Mouse (Mus musculus): ENCODE data around the gene Akap6. TPM values are rescaled to one million over a fixed set of nuclear protein-coding genes. Genes with fewer than 3 reads are reported as not detected.

Gene Akap6
- polyA plus RNA-seq, 1 experiment from 2014 or later: 0.05 TPM

DNA sequence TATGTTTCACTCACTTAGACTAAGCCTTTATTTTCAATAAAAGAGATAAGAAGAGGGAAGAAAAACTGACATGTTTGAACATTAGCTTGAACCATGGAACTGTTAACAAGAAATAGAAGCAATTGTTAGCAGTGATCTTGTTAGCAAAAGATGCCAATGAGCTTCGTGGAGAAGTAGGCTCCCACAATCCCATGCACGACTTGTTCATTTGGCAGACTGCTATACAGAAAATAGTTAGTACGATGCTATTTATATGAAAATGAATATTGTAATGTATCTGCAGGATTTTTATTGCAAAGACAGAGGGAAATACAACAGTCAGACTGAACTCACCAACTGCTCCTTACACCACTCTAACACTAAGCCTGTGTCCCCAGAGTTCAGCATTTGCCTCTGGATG is 162.7 kb downstream of the Akap6 start:
- H3K36me3 ChIP-seq: no peaks in the 10 kb centered on the region
- ATAC-seq: no peak
- WGBS (ENCODE audit: insufficient replicate concordance): 68% methylated on average over 3 of the region's 3 CpGs
- no peak overlapping the region for H3K27ac ChIP-seq
- no peaks in the 10 kb centered on the region for H3K4me1 ChIP-seq
- H3K4me3 ChIP-seq: no peak overlapping the region
- no peaks in the 10 kb centered on the region for H3K27me3 ChIP-seq (replicated peaks)
- no peaks in the 10 kb centered on the region for H3K9me3 ChIP-seq (replicated peaks)
- no peak overlapping the region for H3K9ac ChIP-seq
- no peak overlapping the region for H3K4me2 ChIP-seq

DNA sequence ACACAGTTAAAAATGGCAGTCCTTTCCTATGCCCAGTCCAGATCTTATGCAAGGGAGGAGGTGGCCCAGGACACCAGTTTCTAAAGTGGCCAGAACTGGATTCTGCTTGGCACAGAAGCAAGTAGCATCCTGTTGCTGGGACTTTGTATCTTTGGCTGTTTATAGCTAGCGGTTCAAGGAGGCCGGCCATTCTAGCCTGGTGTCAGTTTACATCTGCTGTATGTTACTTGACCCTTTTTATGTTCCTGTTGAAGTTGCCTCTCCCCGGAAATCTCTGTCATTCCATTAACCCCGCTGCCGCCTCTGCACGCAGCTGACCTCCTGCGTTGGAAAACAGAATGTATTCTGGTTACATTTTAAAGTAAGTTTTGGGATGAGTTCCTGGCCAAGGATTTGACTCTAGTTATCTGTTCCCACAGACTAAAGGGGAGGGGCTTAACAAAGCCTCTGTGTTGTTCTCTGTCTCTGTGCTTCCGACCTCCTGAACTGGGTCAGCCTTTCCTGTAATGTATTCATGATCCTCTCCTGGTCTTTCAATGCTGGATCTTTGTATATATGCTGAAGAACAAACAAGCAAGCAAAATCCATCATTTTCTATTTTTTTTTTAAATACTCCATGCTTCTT is 168.9 kb downstream of the Akap6 start:
- H3K4me2 ChIP-seq: no peak overlapping the region
- H3K4me1 ChIP-seq: no peaks in the 10 kb centered on the region
- WGBS (ENCODE audit: insufficient replicate concordance): 47% methylated on average over 8 of the region's 8 CpGs
- no peak overlapping the region for H3K9ac ChIP-seq
- H3K36me3 ChIP-seq: no peaks in the 10 kb centered on the region
- ATAC-seq: no peak
- H3K4me3 ChIP-seq: no peak overlapping the region
- H3K27ac ChIP-seq: no peak overlapping the region
- H3K27me3 ChIP-seq (replicated peaks): no peaks in the 10 kb centered on the region
- no peaks in the 10 kb centered on the region for H3K9me3 ChIP-seq (replicated peaks)

DNA sequence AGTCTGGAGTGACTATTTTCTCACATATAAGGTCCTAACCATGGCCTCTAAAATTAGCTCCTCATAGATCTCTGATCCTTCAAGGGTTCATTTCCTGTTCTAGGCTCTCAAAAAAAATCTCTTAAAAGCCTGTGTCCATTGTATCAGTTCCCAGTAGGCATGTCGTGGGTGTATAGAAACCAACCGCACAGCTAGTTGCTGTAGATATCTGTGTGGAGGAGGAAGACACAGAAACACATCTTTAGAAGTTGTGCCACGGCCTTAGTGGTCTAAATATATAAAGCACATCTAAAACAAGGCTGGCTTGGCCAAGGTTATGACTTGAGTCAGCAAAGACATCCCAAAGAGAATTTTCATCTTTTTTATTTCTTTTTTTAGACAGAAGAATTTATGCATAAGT is 172.4 kb downstream of the Akap6 start:
- H3K27me3 ChIP-seq (replicated peaks): no peaks in the 10 kb centered on the region
- H3K4me1 ChIP-seq: 0 out of 2 replicates have a peak, but pooled peaks cover 3% of the 10 kb centered on the region
- 48% methylated on average over 3 of the region's 3 CpGs for WGBS (ENCODE audit: insufficient replicate concordance)
- H3K4me2 ChIP-seq: no peak overlapping the region
- no peaks in the 10 kb centered on the region for H3K9me3 ChIP-seq (replicated peaks)
- no peak for ATAC-seq
- no peak overlapping the region for H3K27ac ChIP-seq
- no peaks in the 10 kb centered on the region for H3K36me3 ChIP-seq
- no peak overlapping the region for H3K9ac ChIP-seq
- H3K4me3 ChIP-seq: no peak overlapping the region

DNA sequence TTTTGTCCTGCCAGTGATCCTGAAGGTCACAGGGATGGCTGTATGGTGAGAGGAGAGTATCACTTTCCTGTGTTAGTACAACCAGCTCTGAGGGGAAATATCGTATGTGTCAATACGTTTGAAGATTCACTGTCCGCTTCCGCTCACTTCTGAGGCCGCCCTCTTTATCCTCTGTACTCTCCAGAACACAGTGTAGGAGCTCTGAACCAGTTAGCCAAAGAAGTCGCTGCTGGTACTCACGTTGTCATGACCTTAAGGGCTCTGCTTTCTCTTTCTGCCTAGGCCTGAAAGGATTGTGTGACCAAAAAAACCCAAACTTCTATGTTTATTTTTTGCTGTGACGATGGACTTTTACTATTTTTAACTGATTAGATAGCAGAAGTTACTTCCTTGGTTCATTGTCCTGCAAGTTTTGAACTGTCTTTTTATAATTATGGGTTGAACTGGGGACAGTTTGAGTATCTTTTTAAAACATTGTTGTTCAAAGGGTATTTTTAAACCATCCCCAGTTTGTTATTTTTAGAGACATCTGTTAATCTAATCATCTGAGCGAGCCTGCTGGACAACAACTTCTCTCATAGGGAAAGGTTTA is 175.2 kb downstream of the Akap6 start:
- ATAC-seq: no peak
- H3K9me3 ChIP-seq (replicated peaks): no peaks in the 10 kb centered on the region
- 62% methylated on average over 9 of the region's 9 CpGs for WGBS (ENCODE audit: insufficient replicate concordance)

DNA sequence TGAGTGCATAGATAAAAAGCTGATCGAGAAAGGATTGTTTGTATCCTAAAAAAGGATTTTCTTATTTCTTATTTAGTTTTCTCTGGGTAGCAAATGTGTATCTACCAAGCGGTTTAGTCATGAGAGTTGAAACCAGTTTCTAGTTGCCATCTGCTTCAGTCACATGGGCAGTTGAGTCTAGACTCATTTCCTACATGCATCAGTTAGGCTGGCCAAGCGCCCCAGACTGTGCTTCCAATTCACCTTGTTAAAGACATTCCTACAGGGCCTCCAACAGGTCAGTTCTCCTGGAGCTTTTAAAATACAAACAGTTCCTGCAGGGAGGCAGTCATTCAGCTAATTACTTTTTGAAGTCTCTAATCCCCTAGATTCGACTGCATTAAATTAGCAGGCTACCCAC is 176.9 kb downstream of the Akap6 start:
- no peak overlapping the region for H3K27ac ChIP-seq
- H3K4me3 ChIP-seq: no peak overlapping the region
- no peak for ATAC-seq
- H3K27me3 ChIP-seq (replicated peaks): no peaks in the 10 kb centered on the region
- H3K9me3 ChIP-seq (replicated peaks): no peaks in the 10 kb centered on the region
- H3K4me2 ChIP-seq: no peak overlapping the region
- no peak overlapping the region for H3K9ac ChIP-seq
- H3K36me3 ChIP-seq: no peaks in the 10 kb centered on the region
- 57% methylated on average over 4 of the region's 4 CpGs for WGBS (ENCODE audit: insufficient replicate concordance)
- 0 out of 2 replicates have a peak, but pooled peaks cover 3% of the 10 kb centered on the region for H3K4me1 ChIP-seq

More for the DNA sequence above, 175.2 kb downstream of the Akap6 start:
- Histone ChIP-seq H3K4me2 (no peak overlapping the region), H3K36me3 (no peaks in the 10 kb centered on the region), H3K27ac (no peak overlapping the region), H3K4me1 (0 out of 2 replicates have a peak, but pooled peaks cover 3% of the 10 kb centered on the region), H3K4me3 (no peak overlapping the region), H3K27me3 (replicated peaks) (no peaks in the 10 kb centered on the region), H3K9ac (no peak overlapping the region)

DNA sequence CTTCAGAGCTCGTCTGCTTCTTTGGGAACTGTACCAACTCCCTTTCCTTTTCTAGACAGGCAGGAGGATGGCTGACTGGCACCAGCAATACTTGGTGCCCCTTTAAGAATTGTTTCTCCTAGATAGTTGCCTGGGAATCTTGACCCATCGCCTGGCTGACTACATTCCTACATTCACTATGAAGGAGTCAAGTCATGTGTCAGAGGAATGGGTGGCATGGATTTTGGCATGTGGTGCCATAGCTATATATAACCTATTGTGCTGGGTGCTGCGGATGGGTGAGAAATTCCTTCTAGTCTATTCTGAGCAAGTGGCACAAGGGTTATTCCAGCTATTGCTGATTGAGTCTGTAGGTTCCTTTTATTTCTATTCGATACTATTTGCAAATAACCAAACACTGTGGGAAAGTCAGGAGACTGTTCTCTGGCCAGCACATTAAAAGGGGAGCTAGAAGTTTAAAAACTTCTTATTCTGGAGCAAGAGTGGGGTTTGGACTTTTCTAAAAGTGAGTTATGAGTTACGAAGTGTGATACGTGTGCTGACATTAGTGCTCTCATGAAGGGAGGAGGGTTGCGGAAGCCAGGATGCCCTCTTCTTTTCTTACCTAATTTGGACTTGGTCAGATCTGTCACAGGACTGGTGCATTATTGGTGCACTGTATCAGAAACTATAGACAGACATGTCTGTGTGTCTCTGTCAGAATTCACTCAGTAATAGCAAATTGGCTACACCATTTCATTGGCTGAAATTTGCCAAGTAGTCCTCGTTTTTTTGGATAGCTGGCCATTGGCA is 178.0 kb downstream of the Akap6 start:
- no peaks in the 10 kb centered on the region for H3K27me3 ChIP-seq (replicated peaks)
- H3K9ac ChIP-seq: no peak overlapping the region
- 0 out of 2 replicates have a peak, but pooled peaks cover 3% of the 10 kb centered on the region for H3K4me1 ChIP-seq
- H3K27ac ChIP-seq: no peak overlapping the region
- H3K36me3 ChIP-seq: no peaks in the 10 kb centered on the region
- H3K4me3 ChIP-seq: no peak overlapping the region
- no peak overlapping the region for H3K4me2 ChIP-seq
- 72% methylated on average over 8 of the region's 8 CpGs for WGBS (ENCODE audit: insufficient replicate concordance)
- ATAC-seq: no peak
- no peaks in the 10 kb centered on the region for H3K9me3 ChIP-seq (replicated peaks)

DNA sequence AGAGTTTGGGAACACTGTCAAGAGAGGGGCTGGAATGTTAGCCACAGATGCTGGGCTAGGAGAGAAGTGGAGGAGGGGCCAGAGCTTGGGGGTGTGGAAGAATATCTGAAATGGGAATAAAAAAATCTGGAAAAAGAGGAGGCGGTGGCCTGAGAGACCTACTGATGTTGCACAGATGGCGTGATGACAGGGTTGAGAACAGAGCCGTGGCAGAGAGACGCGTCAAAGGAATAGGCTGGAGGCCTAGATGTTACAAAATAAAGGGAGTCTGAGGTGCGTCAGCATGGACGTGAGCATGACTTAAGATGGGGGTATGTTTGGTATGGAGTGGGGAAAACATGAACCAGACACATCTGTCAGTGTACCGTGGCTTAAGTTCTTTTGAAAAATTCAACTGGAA is 180.1 kb downstream of the Akap6 start:
- Histone ChIP-seq H3K36me3 (no peaks in the 10 kb centered on the region), H3K9me3 (replicated peaks) (no peaks in the 10 kb centered on the region), H3K9ac (no peak overlapping the region), H3K27ac (no peak overlapping the region), H3K27me3 (replicated peaks) (no peaks in the 10 kb centered on the region), H3K4me2 (no peak overlapping the region), H3K4me3 (no peak overlapping the region), H3K4me1 (0 out of 2 replicates have a peak, but pooled peaks cover 3% of the 10 kb centered on the region)
- 73% methylated on average over 8 of the region's 8 CpGs for WGBS (ENCODE audit: insufficient replicate concordance)
- ATAC-seq: no peak

DNA sequence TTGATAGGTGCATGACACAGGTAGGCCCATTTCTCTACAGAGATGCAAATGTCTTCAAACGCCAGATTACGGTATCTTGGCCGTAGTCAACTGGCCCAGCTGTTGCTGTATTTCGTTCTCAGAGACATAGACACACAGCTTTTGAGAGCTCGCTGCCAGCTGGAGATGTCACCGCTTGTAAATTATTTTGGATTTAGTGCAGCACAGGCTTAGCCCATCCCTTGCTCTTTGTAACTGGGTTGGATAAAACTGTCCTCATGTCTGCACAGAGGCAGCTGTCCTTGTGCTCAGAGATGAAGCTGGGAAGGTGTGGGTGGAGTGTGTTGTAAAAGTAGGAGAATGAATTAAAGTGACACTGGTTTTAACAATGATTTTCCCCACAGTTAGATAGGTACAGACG is 193.3 kb downstream of the Akap6 start:
- no peaks in the 10 kb centered on the region for H3K4me1 ChIP-seq
- H3K27me3 ChIP-seq (replicated peaks): no peaks in the 10 kb centered on the region

DNA sequence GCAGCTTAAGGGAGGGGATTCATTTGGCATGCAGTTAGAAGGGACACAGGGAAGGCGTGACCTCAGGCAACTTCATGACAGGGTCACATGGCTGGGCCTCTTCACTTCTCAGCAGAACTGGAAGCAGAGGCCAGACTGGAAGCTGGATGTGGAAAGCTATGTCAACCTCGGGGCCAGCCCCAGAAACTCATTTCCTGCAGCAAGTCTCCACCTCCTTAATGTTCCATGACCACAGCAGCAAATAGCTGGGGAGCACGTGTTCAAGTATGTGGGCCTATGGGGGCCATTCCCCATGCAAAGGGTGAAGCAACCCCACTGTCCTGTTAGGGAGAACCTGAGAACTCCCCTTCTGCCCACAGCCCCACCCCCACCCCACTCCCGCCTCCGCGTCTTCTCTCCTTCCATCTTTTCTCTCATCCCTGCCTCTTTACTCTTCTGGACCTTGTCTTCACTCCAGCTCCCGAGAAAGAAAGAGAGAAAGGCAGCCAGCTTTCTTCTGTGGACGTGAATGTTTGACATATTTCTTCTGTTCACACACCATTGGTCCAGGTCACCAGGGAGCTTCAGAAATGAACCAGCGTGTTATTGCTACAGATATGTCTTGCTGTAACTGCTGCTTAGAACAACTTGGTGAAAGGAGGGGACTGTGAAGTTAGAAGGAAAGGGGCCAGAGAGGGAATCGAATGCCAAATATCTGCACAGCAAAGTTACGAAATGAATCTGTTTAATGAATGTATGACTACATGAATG is 194.6 kb downstream of the Akap6 start:
- no peak for ATAC-seq
- H3K4me2 ChIP-seq: no peak overlapping the region
- no peaks in the 10 kb centered on the region for H3K27me3 ChIP-seq (replicated peaks)
- WGBS (ENCODE audit: insufficient replicate concordance): 65% methylated on average over 11 of the region's 11 CpGs
- no peaks in the 10 kb centered on the region for H3K36me3 ChIP-seq
- H3K4me1 ChIP-seq: no peaks in the 10 kb centered on the region
- H3K9me3 ChIP-seq (replicated peaks): no peaks in the 10 kb centered on the region
- no peak overlapping the region for H3K9ac ChIP-seq
- H3K4me3 ChIP-seq: no peak overlapping the region
- no peak overlapping the region for H3K27ac ChIP-seq

More for the DNA sequence above, 193.3 kb downstream of the Akap6 start:
- Histone ChIP-seq H3K4me3 (no peak overlapping the region), H3K36me3 (no peaks in the 10 kb centered on the region), H3K4me2 (no peak overlapping the region), H3K9me3 (replicated peaks) (no peaks in the 10 kb centered on the region), H3K27ac (no peak overlapping the region), H3K9ac (no peak overlapping the region)
- ATAC-seq: no peak
- 81% methylated on average over 7 of the region's 7 CpGs for WGBS (ENCODE audit: insufficient replicate concordance)

DNA sequence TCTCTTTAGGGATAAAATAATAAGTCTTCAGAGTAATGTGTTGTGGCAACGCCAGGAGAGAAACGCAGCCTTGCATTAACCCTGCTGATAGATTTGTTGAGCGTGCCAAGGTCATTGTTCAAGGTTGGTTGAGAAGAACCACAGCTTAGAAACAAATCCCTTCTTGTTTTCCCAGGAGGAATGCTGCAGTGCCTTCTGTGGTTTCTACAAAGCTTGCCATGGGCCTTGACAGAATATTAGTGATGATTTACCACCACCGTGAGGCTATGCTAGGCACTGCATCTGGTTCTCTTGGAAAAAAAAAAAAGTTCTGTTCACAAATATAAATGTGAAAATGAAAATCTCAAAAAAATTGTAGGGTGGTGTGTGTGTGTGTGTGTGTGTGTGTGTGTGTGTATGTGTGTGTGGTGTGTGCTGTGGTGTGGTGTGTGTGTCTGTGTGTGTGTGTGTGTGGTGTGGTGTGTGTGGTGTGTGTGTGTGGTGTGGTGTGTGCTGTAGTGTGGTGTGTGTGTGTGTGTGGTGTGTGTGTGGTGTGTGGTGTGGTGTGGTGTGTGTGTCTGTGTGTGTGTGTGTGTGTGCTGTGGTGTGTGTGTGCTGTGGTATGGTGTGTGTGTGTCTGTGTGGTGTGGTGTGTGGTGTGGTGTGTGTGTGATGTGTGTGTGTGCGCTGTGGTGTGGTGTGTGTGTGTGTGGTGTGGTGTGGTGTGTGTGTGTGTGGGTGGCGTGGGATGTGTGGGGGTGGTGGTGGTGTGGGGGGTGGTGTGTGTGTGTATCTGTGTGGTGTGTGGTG is 196.7 kb downstream of the Akap6 start:
- whole genome bisulfite sequencing (ENCODE audit: insufficient replicate concordance): 46% methylated on average over 5 of the region's 6 CpGs
- Histone ChIP-seq H3K27me3 (replicated peaks) (no peaks in the 10 kb centered on the region), H3K4me1 (no peaks in the 10 kb centered on the region), H3K27ac (no peak overlapping the region), H3K36me3 (no peaks in the 10 kb centered on the region), H3K4me2 (no peak overlapping the region), H3K4me3 (no peak overlapping the region), H3K9ac (no peak overlapping the region), H3K9me3 (replicated peaks) (no peaks in the 10 kb centered on the region)
- no peak for ATAC-seq

DNA sequence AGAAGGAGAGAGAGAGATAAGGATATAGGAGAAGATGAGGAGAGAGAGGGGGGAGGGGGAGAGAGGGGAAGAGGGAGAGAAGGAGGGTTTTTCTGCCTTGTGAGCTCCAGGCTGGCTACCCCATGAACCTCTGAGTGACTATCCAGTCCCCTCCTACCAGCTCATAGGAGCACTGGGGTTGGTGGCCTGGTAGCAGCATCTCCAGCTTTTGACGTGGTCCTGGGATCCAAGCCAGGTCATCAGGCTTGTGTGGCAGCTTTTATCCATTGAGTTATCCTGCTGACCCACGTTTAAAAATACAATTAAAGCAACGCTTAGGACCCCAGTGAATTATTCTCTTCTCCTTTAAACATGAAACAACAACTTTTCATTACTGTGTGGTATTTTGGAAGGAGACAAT is 197.6 kb downstream of the Akap6 start:
- H3K9ac ChIP-seq: no peak overlapping the region
- no peak for ATAC-seq
- no peaks in the 10 kb centered on the region for H3K36me3 ChIP-seq
- no peaks in the 10 kb centered on the region for H3K9me3 ChIP-seq (replicated peaks)
- no peak overlapping the region for H3K4me3 ChIP-seq
- H3K4me2 ChIP-seq: no peak overlapping the region
- 55% methylated on average over 3 of the region's 3 CpGs for WGBS (ENCODE audit: insufficient replicate concordance)
- no peaks in the 10 kb centered on the region for H3K27me3 ChIP-seq (replicated peaks)
- no peak overlapping the region for H3K27ac ChIP-seq
- H3K4me1 ChIP-seq: no peaks in the 10 kb centered on the region

Data from liver, embryonic 12.5 days (tissue).